Mouse (Mus musculus) kidney, embryonic 15.5 days (tissue): Measurements from ENCODE around the gene Gnb1. TPM values are rescaled to one million over a fixed set of nuclear protein-coding genes. Genes with fewer than 3 reads are reported as not detected.
"Not testable (repeated sequence)": the region's sequence is repeated elsewhere in the genome, so short reads cannot be mapped to it uniquely, and the experiment has no call there.

Experiments
- ATAC-seq: fragments of 200-750 bp; cut with Nextera tagmentation; replicated peaks from 2 replicates; pipeline ENCODE4 v1.8.0; 2017; ENCODE audit warnings: moderate TSS enrichment; ENCODE audit not compliant: low FRiP score
- H3K27ac ChIP-seq: fragments of 300-500 bp; sonication (generic); 2 replicates; pipeline ENCODE4 v1.5.1; 2015; ENCODE audit warnings: mild to moderate bottlenecking, inconsistent platforms
- H3K27me3 ChIP-seq: fragments of 300-500 bp; sonication (generic); 2 replicates; pipeline ENCODE4 v1.6.1; 2015; ENCODE audit warnings: inconsistent platforms
- H3K36me3 ChIP-seq: fragments of 300-500 bp; sonication (generic); 2 replicates; pipeline ENCODE4 v1.6.1; 2015; ENCODE audit warnings: inconsistent platforms
- H3K4me1 ChIP-seq: fragments of 300-500 bp; sonication (generic); 2 replicates; pipeline ENCODE4 v1.6.1; 2015; ENCODE audit warnings: inconsistent platforms
- H3K4me2 ChIP-seq: fragments of 300-500 bp; sonication (generic); 2 replicates; pipeline ENCODE4 v1.6.1; 2015; ENCODE audit warnings: moderate library complexity, mild to moderate bottlenecking, inconsistent platforms
- H3K4me3 ChIP-seq: fragments of 300-500 bp; sonication (generic); replicated peaks from 2 replicates; pipeline ENCODE4 v1.5.1; 2015; ENCODE audit warnings: mild to moderate bottlenecking, inconsistent platforms
- H3K9ac ChIP-seq: fragments of 300-500 bp; sonication (generic); 2 replicates; pipeline ENCODE4 v1.6.1; 2015; ENCODE audit warnings: mild to moderate bottlenecking, inconsistent platforms
- H3K9me3 ChIP-seq: fragments of 300-500 bp; sonication (generic); replicated peaks from 2 replicates; pipeline ENCODE4 v1.6.1; 2016; ENCODE audit warnings: inconsistent platforms
- WGBS: fragments of 180-500 bp; shearing (Covaris S2); methylation state at CpG from one replicate; pipeline ENCODE4 v1.1.7; 2015; ENCODE audit warnings: mixed read lengths; 5-methylcytosine and 5-hydroxymethylcytosine counted together
- polyA plus RNA-seq: library from polyadenylated mRNA; unstranded; fragments of >200 nt; fragmentation: Nextera tagmentation; extraction: Ambion mirVana; gene quantifications from 2 replicates; pipeline ENCODE4 v1.2.1, GENCODE M21; 2015

The Gnb1 gene
- polyA plus RNA-seq, 1 experiment from 2014 or later = 488 TPM

DNA sequence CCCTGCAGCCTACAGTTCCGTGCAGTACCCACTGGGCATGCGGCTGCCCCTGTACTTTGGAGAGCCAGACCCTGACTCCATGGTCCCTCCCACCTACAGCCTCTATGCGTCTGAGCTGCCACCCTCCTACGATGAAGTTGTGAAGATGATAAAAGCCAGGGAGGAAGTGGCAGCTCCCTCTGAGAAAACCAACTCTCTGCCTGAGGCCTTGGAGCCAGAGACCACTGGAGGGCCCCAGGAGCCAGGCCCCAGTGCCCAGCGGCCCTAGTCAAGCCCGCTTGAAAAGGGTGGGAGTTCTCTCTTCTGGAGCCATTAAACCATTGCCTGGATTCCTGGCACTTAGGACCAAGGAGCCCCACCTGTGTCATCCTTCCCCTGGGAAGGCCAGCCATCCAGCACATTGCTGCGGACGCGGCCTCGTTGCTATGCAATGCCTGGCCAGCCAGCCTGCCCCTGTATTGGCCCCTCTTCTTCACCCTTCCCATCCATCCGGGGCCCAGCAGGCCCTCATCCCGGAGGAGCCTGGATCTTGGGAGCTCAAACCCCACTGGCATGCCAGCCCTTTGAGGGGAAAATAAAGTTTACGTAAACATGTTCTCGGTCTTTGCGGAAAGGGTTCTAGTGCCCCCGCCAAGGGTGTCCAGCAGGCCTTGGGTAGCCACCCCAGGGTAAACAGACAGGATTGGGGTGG is 20.8 kb upstream of the Gnb1 start:
- H3K4me2 ChIP-seq = no peak overlapping the region
- no peaks in the 10 kb centered on the region for H3K36me3 ChIP-seq
- no peaks in the 10 kb centered on the region for H3K9me3 ChIP-seq
- ATAC-seq = no peak
- H3K27ac ChIP-seq = no peak overlapping the region
- peaks cover 14% of the 10 kb centered on the region; the same call in 1 of the 2 replicates for H3K4me1 ChIP-seq
- no peaks in the 10 kb centered on the region for H3K27me3 ChIP-seq
- no peak overlapping the region for H3K9ac ChIP-seq
- no peak overlapping the region for H3K4me3 ChIP-seq
- WGBS = 74% methylated on average over 16 of the region's 16 CpGs

GRCm38 (mm10) chr4:155470997-155471396 is 20.2 kb upstream of the Gnb1 start:
- Histone ChIP-seq H3K4me2 (no peak overlapping the region), H3K27ac (no peak overlapping the region), H3K4me1 (peaks cover 14% of the 10 kb centered on the region; the same call in 1 of the 2 replicates), H3K9me3 (no peaks in the 10 kb centered on the region), H3K36me3 (no peaks in the 10 kb centered on the region), H3K9ac (no peak overlapping the region), H3K27me3 (no peaks in the 10 kb centered on the region), H3K4me3 (no peak overlapping the region)
- 85% methylated on average over 7 of the region's 7 CpGs for WGBS
- no peak for ATAC-seq

GRCm38 (mm10) chr4:155471406-155471805 is 19.8 kb upstream of the Gnb1 start:
- no peak overlapping the region for H3K4me2 ChIP-seq
- H3K9ac ChIP-seq = no peak overlapping the region
- no peaks in the 10 kb centered on the region for H3K9me3 ChIP-seq
- H3K27me3 ChIP-seq = no peaks in the 10 kb centered on the region
- peaks cover 14% of the 10 kb centered on the region; the same call in 1 of the 2 replicates for H3K4me1 ChIP-seq
- ATAC-seq = no peak
- H3K4me3 ChIP-seq = no peak overlapping the region
- WGBS = 87% methylated on average over 7 of the region's 7 CpGs
- H3K36me3 ChIP-seq = no peaks in the 10 kb centered on the region
- H3K27ac ChIP-seq = no peak overlapping the region

- no peak overlapping the region for H3K27ac ChIP-seq
- no peak overlapping the region for H3K4me2 ChIP-seq
- H3K4me1 ChIP-seq = peaks cover 14% of the 10 kb centered on the region; the same call in 1 of the 2 replicates
- H3K9ac ChIP-seq = no peak overlapping the region
- no peak for ATAC-seq
- H3K36me3 ChIP-seq = no peaks in the 10 kb centered on the region
- WGBS = 73% methylated on average over 3 of the region's 3 CpGs
- no peaks in the 10 kb centered on the region for H3K27me3 ChIP-seq
- H3K4me3 ChIP-seq = no peak overlapping the region
- H3K9me3 ChIP-seq = no peaks in the 10 kb centered on the region
Measured at GRCm38 (mm10) chr4:155472716-155473290, 18.4 kb upstream of the Gnb1 start.

- 0 out of 2 replicates have a peak, but pooled peaks have one; percentile 34 for ATAC-seq
- 57% methylated on average over 5 of the region's 5 CpGs for WGBS
- no peak overlapping the region for H3K4me2 ChIP-seq
Measured at GRCm38 (mm10) chr4:155473319-155473718, 17.8 kb upstream of the Gnb1 start.

GRCm38 (mm10) chr4:155473796-155474195 is 17.4 kb upstream of the Gnb1 start:
- H3K27me3 ChIP-seq, H3K27ac ChIP-seq, H3K9ac ChIP-seq, H3K4me3 ChIP-seq, H3K4me2 ChIP-seq, H3K9me3 ChIP-seq, ATAC-seq, H3K36me3 ChIP-seq: not testable (repeated sequence)
- 44% methylated on average over 2 of the region's 2 CpGs for WGBS
- peaks cover 14% of the 10 kb centered on the region; the same call in 1 of the 2 replicates for H3K4me1 ChIP-seq

More at GRCm38 (mm10) chr4:155473319-155473718, 17.8 kb upstream of the Gnb1 start:
- H3K9me3 ChIP-seq = no peaks in the 10 kb centered on the region
- H3K36me3 ChIP-seq = no peaks in the 10 kb centered on the region
- no peak overlapping the region for H3K4me3 ChIP-seq
- no peak overlapping the region for H3K9ac ChIP-seq
- peaks cover 14% of the 10 kb centered on the region; the same call in 1 of the 2 replicates for H3K4me1 ChIP-seq
- no peak overlapping the region for H3K27ac ChIP-seq
- no peaks in the 10 kb centered on the region for H3K27me3 ChIP-seq

DNA sequence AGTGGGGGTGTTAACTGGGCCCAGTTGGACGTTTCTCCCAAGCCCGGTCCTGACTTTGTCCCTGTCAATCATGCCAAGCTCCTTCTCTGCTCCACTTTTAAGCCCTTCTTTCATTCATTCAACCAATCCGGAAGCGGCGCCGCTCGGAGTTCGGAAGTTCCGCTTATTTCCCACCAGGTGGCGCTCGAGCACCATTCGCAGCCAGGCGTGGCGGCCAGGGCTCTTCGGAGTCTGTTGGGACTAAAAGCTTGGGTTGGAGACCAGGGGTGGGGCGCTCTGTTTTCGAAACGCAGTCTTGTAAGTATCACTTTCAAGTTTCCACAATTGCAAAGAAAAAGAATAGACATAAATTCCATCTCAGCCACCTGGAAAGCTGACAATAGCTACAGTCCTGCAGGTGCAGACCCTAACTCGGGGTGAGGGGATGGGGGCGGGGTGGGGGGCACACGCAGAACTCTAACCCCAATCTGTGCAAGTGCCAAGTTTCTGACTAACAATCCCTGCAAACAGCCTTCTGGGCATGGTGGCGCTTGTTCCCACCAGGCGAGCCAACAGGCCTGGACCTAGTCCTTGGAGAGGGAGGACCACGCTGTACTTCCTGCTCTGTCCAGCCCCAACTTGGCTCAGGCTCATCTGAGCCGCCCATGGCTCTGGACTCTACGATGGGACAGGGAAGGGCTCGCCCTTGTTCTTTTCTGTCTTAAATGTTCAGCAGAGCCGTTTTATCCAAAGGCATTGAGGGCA is 9.6 kb upstream of the Gnb1 start:
- Histone ChIP-seq H3K4me3 (peak overlapping the region; percentile 27), H3K27me3 (0 out of 2 replicates have a peak, but pooled peaks cover 4% of the 10 kb centered on the region), H3K9ac (no peak overlapping the region), H3K36me3 (no peaks in the 10 kb centered on the region), H3K9me3 (no peaks in the 10 kb centered on the region), H3K4me2 (peak overlapping the region; percentile 55), H3K27ac (no peak overlapping the region), H3K4me1 (peaks cover 27% of the 10 kb centered on the region)
- peak; percentile 69 for ATAC-seq
- WGBS = 19% methylated on average over 28 of the region's 28 CpGs

- peaks cover 32% of the 10 kb centered on the region for H3K4me1 ChIP-seq
- WGBS = 87% methylated on average over 6 of the region's 6 CpGs
- H3K9me3 ChIP-seq = no peaks in the 10 kb centered on the region
- H3K4me3 ChIP-seq = no peak overlapping the region
- H3K36me3 ChIP-seq = no peaks in the 10 kb centered on the region
- no peak for ATAC-seq
- H3K27ac ChIP-seq = no peak overlapping the region
- H3K9ac ChIP-seq = no peak overlapping the region
- H3K4me2 ChIP-seq = no peak overlapping the region; the same call in 1 of the 2 replicates
- 0 out of 2 replicates have a peak, but pooled peaks cover 4% of the 10 kb centered on the region for H3K27me3 ChIP-seq
Measured at GRCm38 (mm10) chr4:155482125-155482480, 9.1 kb upstream of the Gnb1 start.

GRCm38 (mm10) chr4:155482733-155483540 is 8.2 kb upstream of the Gnb1 start:
- Histone ChIP-seq H3K9me3 (no peaks in the 10 kb centered on the region), H3K9ac (no peak overlapping the region)
- 84% methylated on average over 8 of the region's 8 CpGs for WGBS

DNA sequence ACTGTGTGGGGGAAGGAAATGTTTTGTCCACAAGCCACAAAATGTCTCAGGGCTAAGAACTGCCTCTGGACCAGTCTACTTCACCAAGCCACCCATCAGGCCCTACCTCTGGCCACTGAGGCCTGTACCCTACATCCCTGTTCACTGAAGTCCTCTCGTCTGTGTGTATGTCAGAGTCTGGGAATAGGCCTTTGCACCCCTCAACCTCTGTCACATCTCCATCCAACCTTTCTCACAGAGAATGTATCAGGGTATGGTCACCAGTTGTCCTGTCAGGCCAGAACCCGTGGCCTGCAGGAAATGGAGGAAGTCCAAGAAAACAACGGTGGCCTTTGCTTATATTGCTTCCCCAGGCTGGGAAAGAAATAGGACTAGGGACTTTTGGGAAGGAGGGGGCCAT is 5.6 kb upstream of the Gnb1 start:
- Histone ChIP-seq H3K4me1 (peaks cover 65% of the 10 kb centered on the region), H3K27ac (no peak overlapping the region), H3K4me2 (no peak overlapping the region), H3K9me3 (no peaks in the 10 kb centered on the region), H3K27me3 (0 out of 2 replicates have a peak, but pooled peaks cover 4% of the 10 kb centered on the region), H3K4me3 (no peak overlapping the region), H3K36me3 (no peaks in the 10 kb centered on the region), H3K9ac (no peak overlapping the region)
- 77% methylated on average over 3 of the region's 3 CpGs for WGBS
- ATAC-seq = no peak

More at GRCm38 (mm10) chr4:155482733-155483540, 8.2 kb upstream of the Gnb1 start:
- Histone ChIP-seq H3K4me2 (no peak overlapping the region), H3K27me3 (0 out of 2 replicates have a peak, but pooled peaks cover 4% of the 10 kb centered on the region), H3K4me1 (peaks cover 40% of the 10 kb centered on the region), H3K36me3 (no peaks in the 10 kb centered on the region), H3K27ac (no peak overlapping the region), H3K4me3 (no peak overlapping the region)
- no peak for ATAC-seq

DNA sequence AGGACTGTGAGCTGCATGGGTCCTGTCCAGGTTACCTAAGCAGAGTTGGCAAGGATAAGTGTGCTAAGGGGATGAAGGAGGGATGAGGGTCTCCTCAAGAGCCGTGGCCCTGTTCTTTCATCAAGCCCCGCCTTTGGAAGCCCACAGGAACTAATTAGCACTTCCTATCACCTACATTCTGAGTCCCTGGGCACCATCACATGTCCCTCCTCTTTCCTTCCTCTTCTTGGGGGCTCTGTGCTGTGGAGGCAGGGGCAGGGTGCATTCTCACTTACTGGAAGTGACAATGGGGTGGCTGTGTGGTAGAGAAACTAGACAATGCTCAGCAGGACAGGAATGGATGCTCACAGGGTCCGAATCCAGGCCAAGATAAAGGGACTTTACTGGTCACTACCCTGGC is 3.4 kb upstream of the Gnb1 start:
- ATAC-seq = no peak
- no peak overlapping the region for H3K4me3 ChIP-seq
- no peak overlapping the region for H3K9ac ChIP-seq
- H3K36me3 ChIP-seq = no peaks in the 10 kb centered on the region
- peak overlapping the region; percentile 18; the same call in 1 of the 2 replicates for H3K4me2 ChIP-seq
- peak overlapping the region; percentile 85 for H3K27ac ChIP-seq
- peaks cover 63% of the 10 kb centered on the region for H3K4me1 ChIP-seq
- WGBS = 27% methylated on average over 3 of the region's 3 CpGs
- H3K9me3 ChIP-seq = no peaks in the 10 kb centered on the region
- H3K27me3 ChIP-seq = no peaks in the 10 kb centered on the region
